Mouse (Mus musculus) lung, postnatal 0 days (tissue): ENCODE measurements around the gene Rab3c.

Experiments
- CTCF ChIP-seq: IDR thresholded peaks from 2 replicates; pipeline ENCODE4 v1.5.1; 2016; ENCODE audit warnings: antibody characterized with exemption, mild to moderate bottlenecking
- EP300 ChIP-seq: IDR thresholded peaks from 2 replicates; pipeline ENCODE4 v1.6.1; 2016; ENCODE audit warnings: antibody characterized with exemption, mild to moderate bottlenecking, control low read depth

- TF ChIP-seq CTCF = no peak
- no peak for TF ChIP-seq EP300
Observed at GRCm38 (mm10) chr13:110094998-110095397, 185.8 kb downstream of the Rab3c start.
